Mouse (Mus musculus) neural tube, embryonic 14.5 days (tissue): Measurements from ENCODE around the gene Sfxn5. TPM values are rescaled to one million over a fixed set of nuclear protein-coding genes. Genes with fewer than 3 reads are reported as not detected.
A peak's percentile ranks its signal among the peaks of the same experiment; 100 is the strongest.

Experiments used
- ATAC-seq: fragments of 200-750 bp; cut with Nextera tagmentation; 2 replicates; pipeline ENCODE4 v1.8.0; 2017; ENCODE audit warnings: low read depth, mild to moderate bottlenecking, moderate TSS enrichment, moderate library complexity
- H3K27ac ChIP-seq: fragments of 300-500 bp; sonication (generic); 2 replicates; pipeline ENCODE4 v1.5.1; 2014; ENCODE audit warnings: low read depth, mild to moderate bottlenecking, control low read depth, low read length, moderate library complexity, mixed read lengths
- H3K27me3 ChIP-seq: fragments of 300-500 bp; sonication (generic); 2 replicates; pipeline ENCODE4 v1.6.1; 2014; ENCODE audit warnings: low read length; ENCODE audit not compliant: control insufficient read depth, insufficient read depth
- H3K36me3 ChIP-seq: fragments of 300-500 bp; sonication (generic); 2 replicates; pipeline ENCODE4 v1.6.1; 2014; ENCODE audit warnings: low read length, mixed read lengths; ENCODE audit not compliant: control insufficient read depth, insufficient read depth
- H3K4me1 ChIP-seq: fragments of 300-500 bp; sonication (generic); 2 replicates; pipeline ENCODE4 v1.6.1; 2014; ENCODE audit warnings: low read length; ENCODE audit not compliant: control insufficient read depth, insufficient read depth
- H3K4me2 ChIP-seq: fragments of 300-500 bp; sonication (generic); 2 replicates; pipeline ENCODE4 v1.6.1; 2014; ENCODE audit warnings: mild to moderate bottlenecking, low read depth, low read length, control low read depth
- H3K4me3 ChIP-seq: fragments of 300-500 bp; sonication (generic); 2 replicates; pipeline ENCODE4 v1.5.1; 2014; ENCODE audit warnings: low read depth, low read length, control low read depth, mixed read lengths
- H3K9ac ChIP-seq: fragments of 300-500 bp; sonication (generic); replicated peaks from 2 replicates; pipeline ENCODE4 v1.6.1; 2014; ENCODE audit warnings: low read depth, mild to moderate bottlenecking, control low read depth, low read length, mixed read lengths
- H3K9me3 ChIP-seq: fragments of 300-500 bp; sonication (generic); 2 replicates; pipeline ENCODE4 v1.6.1; 2016; ENCODE audit warnings: low read length; ENCODE audit not compliant: control insufficient read depth
- WGBS: fragments of 180-500 bp; shearing (Covaris S2); extraction: QIAGEN DNeasy Blood & Tissue Kit; methylation state at CpG from one replicate; pipeline ENCODE4 v1.1.7; 2014; 5-methylcytosine and 5-hydroxymethylcytosine counted together
- polyA plus RNA-seq: library from polyadenylated mRNA; unstranded; fragments of >200 nt; fragmentation: Nextera tagmentation; extraction: Ambion mirVana; gene quantifications from 2 replicates; pipeline ENCODE4 v1.2.1, GENCODE M21; 2014

Sfxn5 gene
- polyA plus RNA-seq, 1 experiment from 2014 or later, result 29.7 TPM

DNA sequence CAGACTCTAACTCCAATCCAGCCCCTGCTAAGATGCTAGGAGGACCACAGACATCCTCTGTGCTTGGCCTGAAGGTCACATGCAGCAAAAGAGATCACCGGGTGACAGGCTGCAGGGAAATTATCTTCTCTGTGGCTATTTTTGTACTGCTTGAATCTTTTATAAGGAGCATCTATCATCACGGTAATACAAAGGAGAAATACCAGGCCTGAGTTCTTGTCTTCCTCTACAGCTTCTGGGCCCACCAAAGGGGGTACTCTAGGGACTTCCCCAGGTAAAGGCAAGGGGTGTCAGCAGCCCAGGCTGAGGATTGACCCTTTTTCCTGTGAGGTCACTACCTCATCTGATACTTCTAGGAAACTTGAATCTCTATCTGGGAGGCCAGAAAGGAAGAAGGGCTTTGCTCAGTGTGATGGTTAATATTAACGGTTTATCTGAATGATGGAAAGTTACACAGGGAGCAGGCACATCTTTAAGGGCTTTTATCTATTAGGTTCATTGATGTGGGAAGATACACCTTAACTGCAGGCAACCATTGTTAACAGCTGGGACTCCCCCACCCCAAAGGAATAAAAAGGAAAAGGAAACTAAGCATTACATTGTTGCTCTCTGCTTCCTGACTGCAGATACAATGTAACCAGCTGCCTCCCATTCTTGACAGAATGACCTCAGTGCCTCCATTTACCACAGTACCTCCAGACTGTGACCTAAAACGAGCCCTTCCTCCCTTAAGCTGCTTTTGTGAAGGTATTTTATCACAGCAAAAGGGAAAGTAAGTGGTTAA lies 23.7 kb upstream of the Sfxn5 start:
- Histone ChIP-seq H3K4me3 (no peak overlapping the region), H3K9ac (no peak overlapping the region), H3K9me3 (no peaks in the 10 kb centered on the region), H3K4me2 (no peak overlapping the region), H3K36me3 (no peaks in the 10 kb centered on the region), H3K27me3 (no peaks in the 10 kb centered on the region), H3K4me1 (no peaks in the 10 kb centered on the region), H3K27ac (no peak overlapping the region)
- WGBS, result 60% methylated on average over 4 of the region's 4 CpGs
- no peak for ATAC-seq

DNA sequence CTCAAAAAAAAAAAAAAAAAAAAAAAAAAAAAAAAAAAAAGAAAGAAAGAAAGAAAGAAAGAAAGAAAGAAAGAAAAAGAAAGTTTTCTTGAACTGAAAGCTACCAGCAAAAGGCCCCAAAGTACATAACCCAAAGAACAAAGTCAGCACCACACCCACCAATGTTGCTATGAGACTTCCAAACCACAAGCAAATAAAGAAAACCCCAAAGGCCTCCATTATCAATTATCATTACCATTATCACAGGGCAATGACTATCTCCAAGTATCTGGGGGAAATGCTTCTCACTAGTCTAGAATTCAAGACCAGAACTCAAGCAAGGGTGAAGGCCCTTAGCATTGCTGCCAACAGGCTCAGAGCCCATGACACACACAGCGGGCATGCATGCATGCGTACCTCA lies 22.5 kb upstream of the Sfxn5 start:
- Histone ChIP-seq H3K36me3 (no peaks in the 10 kb centered on the region), H3K4me2 (no peak overlapping the region), H3K4me1 (no peaks in the 10 kb centered on the region), H3K27ac (no peak overlapping the region), H3K9me3 (no peaks in the 10 kb centered on the region), H3K27me3 (no peaks in the 10 kb centered on the region), H3K4me3 (no peak overlapping the region), H3K9ac (no peak overlapping the region)
- WGBS, result 89% methylated on average over 2 of the region's 2 CpGs
- ATAC-seq, result no peak

DNA sequence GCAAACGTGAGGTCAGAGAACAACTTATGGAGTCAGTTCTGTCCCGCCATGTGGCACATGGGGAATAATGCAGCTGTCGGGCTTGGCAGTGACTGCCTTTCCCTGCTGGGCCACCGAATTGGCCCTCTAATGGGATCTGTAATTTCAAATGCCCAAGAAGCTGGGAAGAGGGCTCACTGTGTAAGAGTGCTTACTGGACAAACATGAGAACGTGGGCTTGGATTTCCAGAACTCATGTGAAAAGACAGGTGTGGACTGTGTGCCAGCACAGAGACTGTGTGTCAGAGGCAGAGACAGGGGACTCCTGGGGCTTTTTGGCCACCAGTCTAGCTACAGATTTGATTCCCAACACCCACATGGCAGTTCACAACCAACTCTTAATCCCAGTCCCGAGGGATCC lies 21.5 kb upstream of the Sfxn5 start:
- H3K27ac ChIP-seq, result no peak overlapping the region
- no peak for ATAC-seq
- no peak overlapping the region for H3K9ac ChIP-seq
- H3K9me3 ChIP-seq, result no peaks in the 10 kb centered on the region
- no peaks in the 10 kb centered on the region for H3K27me3 ChIP-seq
- no peak overlapping the region for H3K4me3 ChIP-seq
- no peaks in the 10 kb centered on the region for H3K36me3 ChIP-seq
- H3K4me2 ChIP-seq, result no peak overlapping the region
- H3K4me1 ChIP-seq, result no peaks in the 10 kb centered on the region
- 67% methylated on average over 6 of the region's 6 CpGs for WGBS

DNA sequence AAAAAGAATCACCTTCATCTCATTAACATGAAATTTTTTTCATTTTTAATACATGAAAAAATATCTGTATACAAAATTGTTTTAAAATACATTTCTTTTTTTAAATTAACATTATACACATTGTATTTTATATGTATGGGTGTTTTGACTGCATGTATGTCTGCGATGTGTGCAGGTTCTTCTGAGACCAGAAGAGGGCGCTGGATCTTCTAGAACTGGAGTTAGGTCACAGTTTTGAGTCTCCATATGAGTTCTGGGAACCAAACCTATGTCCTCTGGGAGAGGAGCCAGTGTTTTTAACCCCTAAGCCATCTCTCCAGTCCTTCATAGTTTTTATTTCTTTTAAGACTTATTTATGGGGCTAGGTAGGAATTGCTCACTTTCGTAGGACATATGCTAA lies 20.5 kb upstream of the Sfxn5 start:
- Histone ChIP-seq H3K27ac (no peak overlapping the region), H3K4me1 (no peaks in the 10 kb centered on the region), H3K4me3 (no peak overlapping the region), H3K4me2 (no peak overlapping the region), H3K9me3 (no peaks in the 10 kb centered on the region), H3K9ac (no peak overlapping the region), H3K27me3 (no peaks in the 10 kb centered on the region), H3K36me3 (no peaks in the 10 kb centered on the region)
- ATAC-seq, result no peak
- 69% methylated on average over 3 of the region's 3 CpGs for WGBS

DNA sequence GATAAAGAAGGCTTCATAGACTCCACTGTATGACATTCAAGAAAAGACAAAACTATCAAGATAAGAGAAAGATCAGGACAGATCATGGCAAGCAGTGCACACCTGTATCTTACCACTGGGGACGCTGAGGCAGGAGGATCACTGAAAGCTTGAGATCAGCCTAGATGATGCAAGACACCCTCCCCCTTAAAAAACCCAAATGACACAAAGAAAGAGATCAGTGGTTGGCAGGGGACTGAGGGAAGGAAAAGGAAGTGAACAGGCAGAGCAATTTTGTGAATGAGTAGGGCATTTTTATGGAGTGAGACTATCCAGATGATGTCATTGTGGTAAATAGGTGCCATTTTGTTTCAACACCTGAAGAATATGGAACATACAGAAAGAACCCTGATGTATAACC lies 16.9 kb upstream of the Sfxn5 start:
- H3K4me2 ChIP-seq, result no peak overlapping the region
- no peak overlapping the region for H3K9ac ChIP-seq
- no peaks in the 10 kb centered on the region for H3K36me3 ChIP-seq
- H3K27ac ChIP-seq, result no peak overlapping the region
- H3K4me1 ChIP-seq, result no peaks in the 10 kb centered on the region
- ATAC-seq, result no peak
- H3K4me3 ChIP-seq, result no peak overlapping the region
- H3K9me3 ChIP-seq, result no peaks in the 10 kb centered on the region
- H3K27me3 ChIP-seq, result no peaks in the 10 kb centered on the region
- 83% methylated on average over 1 of the region's 1 CpGs for WGBS

DNA sequence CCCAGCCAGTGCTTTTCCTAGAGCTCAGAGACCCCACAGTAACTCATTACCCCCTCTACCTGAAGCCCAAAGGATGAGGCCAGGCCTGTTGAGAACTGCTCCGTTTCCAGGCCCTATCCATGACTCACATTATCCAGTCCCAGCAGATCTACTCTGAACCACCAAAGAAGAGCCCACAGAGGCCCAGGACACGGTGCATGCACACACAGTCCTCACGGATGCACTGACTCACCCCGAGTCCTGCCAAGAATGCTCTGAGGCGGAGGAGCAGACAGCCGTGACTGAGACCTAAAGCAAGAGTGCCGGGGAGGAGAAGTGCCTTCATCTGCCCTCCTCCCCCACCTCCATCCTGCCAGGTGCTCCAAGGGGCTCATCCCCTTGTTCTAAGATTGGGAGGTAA lies 16.0 kb upstream of the Sfxn5 start:
- ATAC-seq, result no peak
- no peak overlapping the region for H3K9ac ChIP-seq
- H3K4me1 ChIP-seq, result no peaks in the 10 kb centered on the region
- H3K27me3 ChIP-seq, result no peaks in the 10 kb centered on the region
- 79% methylated on average over 7 of the region's 7 CpGs for WGBS
- no peak overlapping the region for H3K4me3 ChIP-seq
- no peak overlapping the region for H3K27ac ChIP-seq
- no peak overlapping the region for H3K4me2 ChIP-seq
- H3K36me3 ChIP-seq, result no peaks in the 10 kb centered on the region
- H3K9me3 ChIP-seq, result no peaks in the 10 kb centered on the region

DNA sequence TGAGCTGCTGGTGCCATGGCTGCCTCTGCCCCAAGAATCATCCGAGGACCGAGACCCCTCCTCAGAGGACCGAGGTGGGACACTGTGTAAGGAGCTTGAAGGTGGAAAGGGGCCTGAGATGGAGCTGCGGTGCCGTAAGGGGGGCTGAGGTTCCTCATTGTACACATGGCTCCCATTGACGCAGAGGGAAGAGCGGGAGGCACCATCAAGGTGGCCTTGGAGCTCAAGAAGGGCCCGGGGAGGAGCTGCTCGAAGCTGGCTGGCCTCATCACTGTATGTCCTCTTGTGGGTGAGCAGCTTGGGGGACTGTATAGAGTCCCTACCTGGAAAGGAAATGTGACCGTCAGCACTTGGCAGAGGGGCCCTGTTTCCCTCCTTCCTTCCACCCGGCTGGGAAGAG lies 14.9 kb upstream of the Sfxn5 start:
- no peaks in the 10 kb centered on the region for H3K9me3 ChIP-seq
- H3K36me3 ChIP-seq, result no peaks in the 10 kb centered on the region
- H3K9ac ChIP-seq, result no peak overlapping the region
- no peak overlapping the region for H3K27ac ChIP-seq
- no peaks in the 10 kb centered on the region for H3K4me1 ChIP-seq
- no peak overlapping the region for H3K4me3 ChIP-seq
- no peaks in the 10 kb centered on the region; the same call in 1 of the 2 replicates for H3K27me3 ChIP-seq
- H3K4me2 ChIP-seq, result no peak overlapping the region
- no peak for ATAC-seq
- WGBS, result 91% methylated on average over 11 of the region's 11 CpGs

DNA sequence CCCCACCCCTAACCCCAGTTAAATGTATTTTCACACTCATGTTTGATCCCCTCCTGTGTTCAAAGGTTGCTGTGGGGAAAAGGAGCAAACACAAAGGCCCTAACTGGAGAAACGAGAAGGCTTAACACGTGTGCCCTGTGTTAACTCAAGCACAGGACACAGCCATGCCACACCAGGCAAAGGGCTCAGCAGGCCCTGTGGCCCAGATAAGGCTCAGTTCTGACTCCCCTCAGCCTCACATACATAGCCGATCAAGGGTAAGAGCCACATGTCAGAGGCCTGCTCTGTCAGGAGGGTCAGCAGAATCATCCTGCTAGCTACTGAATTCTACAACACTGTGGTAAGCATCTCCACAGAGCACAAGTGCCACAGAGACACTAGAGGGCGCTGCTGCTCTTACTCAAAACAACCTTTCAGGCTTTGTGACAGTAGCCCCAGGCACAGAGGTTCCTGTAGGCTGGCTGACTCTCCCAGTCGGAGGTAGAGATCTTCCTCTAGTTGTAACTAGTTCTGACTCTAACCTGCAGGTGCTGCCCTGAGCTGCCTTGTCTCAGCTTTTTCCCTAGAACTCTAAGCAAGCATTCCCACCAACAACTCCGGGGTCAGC lies 12.9 kb upstream of the Sfxn5 start:
- WGBS, result 45% methylated on average over 6 of the region's 6 CpGs
- peak; percentile 72; the same call in 1 of the 2 replicates for ATAC-seq
- H3K27ac ChIP-seq, result no peak overlapping the region
- H3K27me3 ChIP-seq, result no peaks in the 10 kb centered on the region; the same call in 1 of the 2 replicates
- H3K36me3 ChIP-seq, result no peaks in the 10 kb centered on the region
- H3K9me3 ChIP-seq, result no peaks in the 10 kb centered on the region
- no peak overlapping the region for H3K4me2 ChIP-seq
- H3K4me1 ChIP-seq, result no peaks in the 10 kb centered on the region
- no peak overlapping the region for H3K9ac ChIP-seq
- no peak overlapping the region for H3K4me3 ChIP-seq

DNA sequence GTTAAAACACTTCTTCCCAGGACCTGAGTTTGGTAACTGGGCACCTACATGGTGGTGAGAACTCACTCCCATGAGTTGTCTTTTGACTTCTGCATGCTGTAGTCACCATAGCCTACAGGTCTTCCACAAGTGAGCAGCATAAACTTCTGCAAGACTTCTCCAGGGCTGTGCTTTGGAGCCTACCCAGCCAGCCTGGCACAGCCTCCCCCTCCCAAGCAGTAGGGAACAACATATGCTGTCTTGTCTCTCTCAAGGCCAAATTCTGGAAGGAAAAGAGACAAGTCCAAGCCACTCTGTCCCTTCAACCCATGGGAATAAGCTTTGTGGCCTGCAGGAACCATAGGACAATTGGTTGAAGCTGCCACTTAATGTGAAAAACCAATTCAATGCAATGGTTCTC lies 11.7 kb upstream of the Sfxn5 start:
- Histone ChIP-seq H3K36me3 (no peaks in the 10 kb centered on the region), H3K27me3 (no peaks in the 10 kb centered on the region; the same call in 1 of the 2 replicates), H3K4me2 (no peak overlapping the region), H3K27ac (no peak overlapping the region), H3K4me3 (no peak overlapping the region), H3K4me1 (no peaks in the 10 kb centered on the region), H3K9me3 (no peaks in the 10 kb centered on the region), H3K9ac (no peak overlapping the region)
- ATAC-seq, result no peak
